Comparison of ENCODE assay signal across 24 mouse cellular contexts in the genomic region with DNA sequence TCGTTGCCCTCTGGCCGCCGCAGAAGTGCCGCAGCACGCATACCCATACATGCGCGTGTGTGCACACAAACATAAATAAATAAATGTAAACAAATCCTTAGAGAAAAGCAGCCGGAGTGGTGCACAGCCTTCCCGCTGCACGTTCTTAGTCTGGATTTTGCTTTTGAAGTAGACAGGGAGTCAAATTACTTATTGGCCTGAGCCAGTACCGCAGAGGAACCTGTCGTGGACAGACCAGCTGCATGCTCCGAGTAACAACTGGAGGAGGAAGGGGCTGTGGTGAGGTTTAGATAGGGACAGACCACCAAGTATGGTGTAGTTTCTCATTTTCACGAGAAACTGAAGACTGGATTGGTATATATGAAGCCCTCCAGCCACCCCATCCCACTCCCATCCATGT. TPM values are rescaled to one million over a fixed set of nuclear protein-coding genes. Genes with fewer than 3 reads are reported as not detected.
A peak's percentile ranks its signal among the peaks of the same experiment; 100 is the strongest.
DNase-seq lines count a peak whose midpoint lies in the region; ATAC-seq lines count a peak whose summit lies in the region.
"Had no signal": no experiment of that assay in that cellular context is flagged by ENCODE, and none has a peak within 500 bp of the region (broad histone marks: within the 10 kb centered on the region; RNA-seq: fewer than 3 reads in every experiment).

No protein-coding gene starts in this region.

- no peaks in the 10 kb centered on the region for H3K36me3 ChIP-seq in kidney, embryonic 15.5 days
- H3K36me3 ChIP-seq in embryonic facial prominence, embryonic 10.5 days (replicated peaks), result no peaks in the 10 kb centered on the region
- no peaks in the 10 kb centered on the region; the same call in 1 of the 2 replicates for H3K36me3 ChIP-seq in limb, embryonic 11.5 days (ENCODE audit: control insufficient read depth, insufficient read depth, low read length)
- H3K36me3 ChIP-seq: heart, embryonic 10.5 days; liver, embryonic 13.5 days; midbrain, embryonic 15.5 days had no signal

- H3K27ac ChIP-seq in kidney, embryonic 15.5 days, result no peak overlapping the region
- H3K27ac ChIP-seq in embryonic facial prominence, embryonic 10.5 days (replicated peaks), result peak overlapping the region; percentile 58
- 0 out of 2 replicates have a peak overlapping the region, but pooled peaks have one; percentile 32 for H3K27ac ChIP-seq in limb, embryonic 11.5 days (replicated peaks; ENCODE audit: low read depth, low read length)
- H3K27ac ChIP-seq: hindbrain, postnatal 0 days; liver, embryonic 13.5 days; midbrain, embryonic 15.5 days had no signal

- no peak overlapping the region for H3K9ac ChIP-seq in kidney, embryonic 15.5 days
- H3K9ac ChIP-seq in limb, embryonic 11.5 days (ENCODE audit: low read length), result no peak overlapping the region
- H3K9ac ChIP-seq: forebrain, postnatal 0 days; liver, embryonic 13.5 days; midbrain, embryonic 15.5 days had no signal

- no peak overlapping the region for H3K4me3 ChIP-seq in kidney, embryonic 15.5 days (replicated peaks)
- H3K4me3 ChIP-seq in embryonic facial prominence, embryonic 10.5 days, result 0 out of 2 replicates have a peak overlapping the region, but pooled peaks have one; percentile 8
- H3K4me3 ChIP-seq in limb, embryonic 11.5 days (ENCODE audit: low read depth, low read length), result no peak overlapping the region
- H3K4me3 ChIP-seq: erythroblast, embryonic 14.5 days; heart, embryonic 10.5 days; liver, embryonic 13.5 days; midbrain, embryonic 15.5 days had no signal

- DNase-seq in kidney, postnatal 36 days, result no peak
- DNase-seq in embryo, embryonic 10 days (ENCODE audit: low spot score), result peak; percentile 53
- DNase-seq in embryonic facial prominence, embryonic 10.5 days (ENCODE audit: low spot score), result peak; percentile 38
- DNase-seq in limb, embryonic 11.5 days (ENCODE audit: low spot score), result peak; percentile 58
- DNase-seq in cerebellum, adult 11-12 months, result no peak
- no peak for DNase-seq in lung, adult 18-20 months
- DNase-seq: adrenal gland, adult 8-10 months; cerebellum, adult 11 months; cerebellum, postnatal 36 days; forebrain, postnatal 0 days; gastrocnemius, postnatal 10 days; heart, postnatal 4 days; kidney, adult 9 months; liver, embryonic 13.5 days; right cerebral cortex, adult 18-20 months; thymus, adult 2 months had no signal

- peak overlapping the region; percentile 37; the same call in 1 of the 2 replicates for H3K4me2 ChIP-seq in kidney, embryonic 15.5 days
- H3K4me2 ChIP-seq in limb, embryonic 11.5 days (ENCODE audit: low read depth, severe bottlenecking), result peak overlapping the region; percentile 31
- H3K4me2 ChIP-seq: liver, embryonic 13.5 days; midbrain, embryonic 15.5 days had no signal

- H3K4me1 ChIP-seq in kidney, embryonic 15.5 days, result peaks cover 33% of the 10 kb centered on the region
- H3K4me1 ChIP-seq in embryonic facial prominence, embryonic 10.5 days, result peaks cover 57% of the 10 kb centered on the region
- H3K4me1 ChIP-seq in limb, embryonic 11.5 days (ENCODE audit: control insufficient read depth, insufficient read depth, low read length), result peaks cover 17% of the 10 kb centered on the region
- H3K4me1 ChIP-seq: midbrain, embryonic 15.5 days had no signal

- H3K9me3 ChIP-seq in kidney, embryonic 15.5 days (replicated peaks), result no peaks in the 10 kb centered on the region; the same call in 1 of the 2 replicates
- H3K9me3 ChIP-seq in embryonic facial prominence, embryonic 10.5 days, result no peaks in the 10 kb centered on the region
- H3K9me3 ChIP-seq in limb, embryonic 11.5 days (ENCODE audit: control insufficient read depth, low read length), result no peaks in the 10 kb centered on the region
- H3K9me3 ChIP-seq: heart, embryonic 10.5 days; liver, embryonic 13.5 days; midbrain, embryonic 15.5 days had no signal

- peaks cover 12% of the 10 kb centered on the region for H3K27me3 ChIP-seq in kidney, embryonic 15.5 days
- H3K27me3 ChIP-seq in embryonic facial prominence, embryonic 10.5 days (replicated peaks; ENCODE audit: low read depth, poor library complexity, severe bottlenecking), result peaks cover 4% of the 10 kb centered on the region
- no peaks in the 10 kb centered on the region for H3K27me3 ChIP-seq in limb, embryonic 11.5 days (ENCODE audit: control insufficient read depth, insufficient read depth, low read length)

- no peak for ATAC-seq in kidney, embryonic 15.5 days (replicated peaks; ENCODE audit: low FRiP score)
- ATAC-seq in limb, embryonic 11.5 days (ENCODE audit: insufficient number of reproducible peaks, low FRiP score, low TSS enrichment, low read depth), result no peak
- ATAC-seq in erythroid progenitor cell, adult 5-6 weeks (replicated peaks; ENCODE audit: low FRiP score, poor library complexity, severe bottlenecking), result no peak
- ATAC-seq: forebrain, postnatal 0 days; hindbrain, postnatal 0 days; lung, postnatal 0 days; midbrain, embryonic 15.5 days had no signal

- WGBS in kidney, embryonic 15.5 days, result 23% methylated on average over 14 of the region's 14 CpGs
- WGBS in embryonic facial prominence, embryonic 10.5 days, result 45% methylated on average over 14 of the region's 14 CpGs
- 26% methylated on average over 14 of the region's 14 CpGs for WGBS in limb, embryonic 11.5 days

RNA-seq across cellular contexts. Expression of a gene that starts 6.6 kb away (rescaled TPM):
- 18.7 and 21.1 TPM in 2 replicates for polyA plus RNA-seq in kidney, embryonic 15.5 days (2015; fragmentation: Nextera tagmentation; extraction: Ambion mirVana)
- polyA plus RNA-seq in embryonic facial prominence, embryonic 10.5 days (2016; fragmentation: Nextera tagmentation; extraction: Ambion mirVana), result 13.7 and 14.6 TPM in 2 replicates
- polyA plus RNA-seq in limb, embryonic 11.5 days (2014; fragmentation: Nextera tagmentation; extraction: Ambion mirVana), result 18.0 and 19.6 TPM in 2 replicates
- not detected in 2 replicates for total RNA-seq in erythroid progenitor cell, adult 5-6 weeks (2015; ENCODE audit: low replicate concordance)
- not detected in 2 replicates for total RNA-seq in erythroid progenitor cell, adult 5-6 weeks (2017; ENCODE audit: low replicate concordance)
- total RNA-seq: megakaryocyte, adult 5-6 weeks had no signal
- polyA plus RNA-seq: erythroblast, embryonic 14.5 days had no signal

RNA-seq across cellular contexts. Expression of a gene that starts 43.8 kb away (rescaled TPM):
- 0.95 and 1.9 TPM in 2 replicates for polyA plus RNA-seq in kidney, embryonic 15.5 days (2015; fragmentation: Nextera tagmentation; extraction: Ambion mirVana)
- polyA plus RNA-seq in embryonic facial prominence, embryonic 10.5 days (2016; fragmentation: Nextera tagmentation; extraction: Ambion mirVana), result 0.40 and 0.52 TPM in 2 replicates
- 0.28 and 0.29 TPM in 2 replicates for polyA plus RNA-seq in limb, embryonic 11.5 days (2014; fragmentation: Nextera tagmentation; extraction: Ambion mirVana)
- not detected in 2 replicates for total RNA-seq in erythroid progenitor cell, adult 5-6 weeks (2015; ENCODE audit: low replicate concordance)
- not detected in 2 replicates for total RNA-seq in erythroid progenitor cell, adult 5-6 weeks (2017; ENCODE audit: low replicate concordance)
- polyA plus RNA-seq: erythroblast, embryonic 14.5 days had no signal

Comparison
In these comparisons a context has a peak if more than half of its experiments do, and no peak if none do; other contexts are left out.
1. DNase-seq: peak in embryo, embryonic 10 days (single experiment), embryonic facial prominence, embryonic 10.5 days (single experiment) and limb, embryonic 11.5 days (single experiment); none in kidney, postnatal 36 days (0 of 2), cerebellum, adult 11-12 months (single experiment) and lung, adult 18-20 months (0 of 2).